Mouse (Mus musculus) olfactory bulb, adult 2 months (tissue): ENCODE measurements around the gene Flt3l. TPM values are rescaled to one million over a fixed set of nuclear protein-coding genes. Genes with fewer than 3 reads are reported as not detected.
"Not testable (repeated sequence)": the region's sequence is repeated elsewhere in the genome, so short reads cannot be mapped to it uniquely, and the experiment has no call there.

Experiments
- H3K27ac ChIP-seq: fragments of 200-500 bp; 2 replicates; pipeline ENCODE4 v1.5.1; 2012; ENCODE audit warnings: low read depth, low read length; ENCODE audit not compliant: insufficient read depth
- H3K4me1 ChIP-seq: fragments of 200-500 bp; 2 replicates; pipeline ENCODE4 v1.6.1; 2012; ENCODE audit warnings: low read length; ENCODE audit not compliant: control insufficient read depth, insufficient read depth
- H3K4me3 ChIP-seq: fragments of 200-500 bp; 2 replicates; pipeline ENCODE4 v1.5.1; 2012; ENCODE audit warnings: mild to moderate bottlenecking, low read depth, low read length, moderate library complexity; ENCODE audit not compliant: insufficient read depth
- CTCF ChIP-seq: fragments of 200-500 bp; IDR thresholded peaks from 2 replicates; pipeline ENCODE4 v1.5.1; 2012; ENCODE audit warnings: low read depth, mild to moderate bottlenecking, low read length, moderate library complexity; ENCODE audit not compliant: insufficient read depth
- POLR2A ChIP-seq: fragments of 200-500 bp; IDR thresholded peaks from 2 replicates; pipeline ENCODE4 v1.6.1; 2012; ENCODE audit warnings: mild to moderate bottlenecking, low read depth, low read length, moderate library complexity; ENCODE audit not compliant: insufficient read depth
- WGBS: fragments of 180-500 bp; shearing (Covaris S2); methylation state at CpG from one replicate; pipeline ENCODE4 v1.1.7; 2018; 5-methylcytosine and 5-hydroxymethylcytosine counted together
- polyA plus RNA-seq: library from polyadenylated mRNA; stranded (reverse); fragments of >200 nt; gene quantifications from 2 replicates; pipeline ENCODE4 v1.2.4, GENCODE M21; 2012; ENCODE audit warnings: low replicate concordance; ENCODE audit not compliant: missing spikeins, insufficient read depth, insufficient read length

Gene Flt3l
- polyA plus RNA-seq, 1 experiment: not detected

DNA sequence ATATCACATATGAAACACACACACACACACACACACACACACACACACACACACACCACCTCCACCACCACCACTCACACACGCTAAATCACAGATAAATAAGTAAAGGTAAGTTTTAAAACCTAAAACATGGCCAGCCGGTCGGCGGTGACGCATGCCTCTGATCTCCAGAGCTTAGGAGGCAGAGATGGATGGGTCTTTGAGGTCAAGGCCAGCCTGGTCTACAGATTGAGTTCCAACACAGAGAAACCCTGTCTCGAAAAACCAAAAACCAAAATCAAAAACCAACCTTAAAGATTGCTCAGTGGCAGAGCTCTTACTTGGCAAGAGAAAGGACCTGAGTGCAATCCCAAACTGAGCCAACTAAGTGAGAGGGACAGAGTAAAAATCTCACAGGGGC is 36.2 kb downstream of the Flt3l start:
- TF ChIP-seq POLR2A: no peak
- peaks cover 6% of the 10 kb centered on the region; the same call in 1 of the 2 replicates for H3K4me1 ChIP-seq
- no peak overlapping the region for H3K27ac ChIP-seq
- H3K4me3 ChIP-seq: no peak overlapping the region
- WGBS: 91% methylated on average over 6 of the region's 6 CpGs

DNA sequence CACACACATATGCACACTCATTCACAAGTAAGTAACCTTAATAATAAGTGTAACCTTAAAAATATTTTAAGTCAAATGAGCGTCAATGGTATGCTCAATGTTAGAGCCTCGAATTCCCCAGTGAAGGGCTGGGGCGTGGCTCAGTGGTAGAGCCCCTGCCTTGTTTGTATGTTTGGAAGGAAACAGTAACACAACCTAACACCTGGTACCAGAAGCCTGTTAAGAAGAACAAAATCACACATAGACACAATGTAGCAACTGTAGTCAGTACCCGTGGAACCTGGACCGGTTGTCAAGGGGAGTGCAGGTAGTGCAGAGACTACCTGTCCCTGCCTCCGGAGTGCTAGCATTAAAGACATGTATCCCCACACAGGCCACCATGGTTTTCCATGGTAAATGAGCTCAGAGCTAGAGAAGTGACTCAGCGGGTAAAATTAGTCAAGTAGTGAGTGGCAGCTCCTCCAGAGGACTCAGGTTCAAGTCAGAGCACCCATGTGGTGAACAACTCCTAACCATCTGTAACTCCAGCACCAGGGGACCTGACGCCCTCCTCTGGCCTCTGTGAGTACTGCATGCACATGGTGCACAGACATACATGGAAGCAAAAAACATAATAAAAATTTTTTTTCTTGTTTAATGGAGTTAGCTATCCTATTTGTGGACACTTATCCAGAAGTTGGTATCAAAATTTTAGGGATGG is 37.5 kb downstream of the Flt3l start:
- 88% methylated on average over 8 of the region's 8 CpGs for WGBS
- Histone ChIP-seq H3K4me3 (no peak overlapping the region), H3K27ac (no peak overlapping the region), H3K4me1 (peaks cover under 1% of the 10 kb centered on the region; the same call in 1 of the 2 replicates)
- TF ChIP-seq POLR2A (no peak), CTCF (no peak)

DNA sequence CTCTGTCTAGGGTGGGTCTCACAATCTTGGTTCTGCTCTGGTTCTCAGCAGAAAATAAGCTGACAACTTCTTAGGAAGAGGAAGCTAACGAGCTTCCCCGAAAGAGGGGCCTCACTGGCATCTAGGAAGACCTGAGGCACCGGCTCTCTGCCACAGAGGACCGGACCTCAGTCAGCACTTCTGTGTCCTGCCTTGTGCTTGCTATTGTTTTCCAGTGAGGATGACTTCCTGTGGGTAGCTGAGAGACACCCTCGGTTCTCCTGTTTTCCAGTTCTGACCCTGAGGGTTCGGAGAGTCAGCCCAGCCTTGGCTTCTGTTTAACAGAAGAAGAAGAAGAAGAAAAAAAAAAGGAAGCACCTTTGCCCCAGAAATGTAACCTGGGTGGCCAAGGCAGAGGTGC is 38.8 kb downstream of the Flt3l start:
- TF ChIP-seq POLR2A (no peak), CTCF (no peak)
- no peaks in the 10 kb centered on the region for H3K4me1 ChIP-seq
- 54% methylated on average over 6 of the region's 6 CpGs for WGBS
- no peak overlapping the region for H3K27ac ChIP-seq
- no peak overlapping the region for H3K4me3 ChIP-seq

DNA sequence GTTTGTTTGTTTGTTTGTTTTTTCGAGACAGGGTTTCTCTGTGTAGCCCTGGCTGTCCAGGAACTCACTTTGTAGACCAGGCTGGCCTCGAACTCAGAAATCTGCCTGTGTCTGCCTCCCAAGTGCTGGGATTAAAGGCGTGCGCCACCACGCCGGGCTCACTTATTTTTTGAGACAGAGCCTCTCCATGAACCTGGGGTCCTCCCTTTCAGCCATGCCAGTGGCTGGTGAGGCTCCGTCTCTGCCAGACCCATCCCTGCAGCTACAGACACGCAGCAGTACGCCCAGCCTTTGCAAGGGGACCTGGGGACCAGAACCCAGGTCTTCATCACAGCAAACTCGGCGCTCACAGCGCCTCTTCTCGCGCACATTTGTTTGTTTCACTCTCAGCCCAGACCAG is 40.3 kb downstream of the Flt3l start:
- peaks cover 13% of the 10 kb centered on the region for H3K4me1 ChIP-seq
- not testable (repeated sequence) for H3K4me3 ChIP-seq, H3K27ac ChIP-seq
- 93% methylated on average over 14 of the region's 14 CpGs for WGBS

DNA sequence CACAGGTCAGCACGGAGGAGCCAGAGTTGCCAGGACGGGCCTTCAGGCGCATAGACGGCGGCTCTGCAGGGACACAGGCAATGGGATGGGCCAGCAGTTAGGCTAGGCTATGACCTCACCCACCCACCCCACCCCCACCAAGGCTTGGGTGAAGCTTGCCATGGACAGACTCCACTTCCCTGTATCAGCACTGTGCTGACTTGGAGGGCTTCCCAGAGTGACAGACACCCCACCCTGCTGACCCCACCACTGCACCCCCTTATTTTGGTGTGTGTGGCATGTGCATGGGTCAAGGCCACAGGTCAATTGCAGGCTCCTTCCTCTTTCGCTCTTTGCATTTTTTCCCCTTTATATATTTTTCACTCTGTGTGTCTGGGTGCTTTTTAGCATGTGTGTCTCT is 40.9 kb downstream of the Flt3l start:
- Histone ChIP-seq H3K4me3 (no peak overlapping the region), H3K4me1 (peaks cover 14% of the 10 kb centered on the region), H3K27ac (no peak overlapping the region)
- no peak for TF ChIP-seq CTCF
- TF ChIP-seq POLR2A: no peak
- 76% methylated on average over 6 of the region's 6 CpGs for WGBS

DNA sequence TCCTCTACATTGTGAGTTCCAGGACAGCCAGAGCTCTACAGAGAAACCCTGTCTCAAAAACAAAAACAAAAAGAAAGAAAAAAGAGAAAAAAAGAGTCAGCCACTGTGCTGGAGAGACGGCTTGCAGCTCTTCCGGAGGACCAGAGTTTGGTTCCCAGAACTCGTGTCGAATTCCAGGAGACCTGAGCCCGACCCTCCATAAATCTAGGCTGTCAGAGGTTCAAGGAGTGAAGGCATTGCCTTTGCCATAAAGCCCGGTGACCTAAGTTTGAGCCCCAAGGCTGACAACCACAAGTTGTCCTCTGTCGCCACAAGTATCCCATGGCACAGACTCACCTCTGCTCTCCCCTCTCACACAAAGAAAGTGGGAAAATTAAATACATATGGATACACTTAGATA is 42.1 kb downstream of the Flt3l start:
- Histone ChIP-seq H3K4me3 (no peak overlapping the region), H3K4me1 (peaks cover 14% of the 10 kb centered on the region), H3K27ac (no peak overlapping the region)
- WGBS: 90% methylated on average over 7 of the region's 7 CpGs
- TF ChIP-seq CTCF: no peak
- TF ChIP-seq POLR2A: no peak

DNA sequence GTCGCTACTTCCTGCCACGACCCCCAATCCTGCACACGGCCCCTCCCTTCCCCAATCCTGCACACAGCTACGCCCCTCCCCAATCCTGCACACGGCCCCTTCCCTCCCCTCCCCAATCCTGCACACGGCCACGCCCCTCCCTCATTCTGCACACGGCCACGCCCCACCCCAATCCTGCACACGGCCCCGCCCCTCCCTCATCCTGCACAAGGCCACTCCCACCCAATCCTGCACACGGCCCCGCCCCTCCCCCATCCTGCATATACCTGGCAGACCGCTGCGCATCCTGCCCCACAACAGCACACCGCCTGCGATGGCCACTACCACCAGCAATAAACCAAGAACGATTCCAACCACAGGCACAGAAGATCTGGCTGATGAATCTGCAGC is 42.7 kb downstream of the Flt3l start:
- H3K4me1 ChIP-seq: peaks cover 14% of the 10 kb centered on the region
- TF ChIP-seq CTCF (no peak), POLR2A (no peak)
- WGBS: 38% methylated on average over 17 of the region's 18 CpGs

DNA sequence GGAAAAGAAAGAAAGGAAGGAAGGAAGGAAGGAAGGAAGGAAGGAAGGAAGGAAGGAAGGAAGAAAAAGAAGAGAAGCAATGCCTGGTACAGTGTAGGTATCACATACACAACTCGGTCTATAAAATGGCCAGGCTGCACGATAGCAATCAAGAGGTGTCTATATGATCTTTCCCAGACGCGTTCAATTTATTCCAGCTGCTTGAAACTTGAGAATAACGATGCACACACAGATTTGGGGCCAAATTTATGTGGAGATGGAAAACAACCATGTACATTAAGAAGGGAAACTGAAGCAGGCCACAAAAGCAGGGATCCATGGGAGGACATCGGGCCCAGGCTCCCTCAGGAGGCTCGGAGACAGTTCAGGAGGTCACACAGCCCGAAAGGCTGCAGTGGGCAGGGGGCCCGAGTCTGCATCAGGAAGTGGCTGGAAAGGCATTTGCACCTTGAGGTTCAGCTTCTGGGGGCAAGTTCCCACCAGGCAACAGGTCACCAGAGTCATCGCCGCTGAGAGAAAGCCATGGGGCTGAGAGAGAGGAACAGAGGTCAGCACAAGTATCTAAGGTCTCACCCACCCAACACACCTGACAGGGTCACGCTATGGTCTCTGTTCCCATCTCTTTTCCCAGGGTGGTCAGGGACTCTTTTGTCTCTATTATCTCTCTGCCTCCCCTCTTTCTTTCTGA is 43.3 kb downstream of the Flt3l start:
- WGBS: 71% methylated on average over 12 of the region's 12 CpGs
- no peak overlapping the region for H3K27ac ChIP-seq
- H3K4me3 ChIP-seq: no peak overlapping the region
- H3K4me1 ChIP-seq: peaks cover 14% of the 10 kb centered on the region
- TF ChIP-seq CTCF: no peak
- TF ChIP-seq POLR2A: no peak

More for the DNA sequence above, 42.7 kb downstream of the Flt3l start:
- no peak overlapping the region for H3K4me3 ChIP-seq
- H3K27ac ChIP-seq: no peak overlapping the region

DNA sequence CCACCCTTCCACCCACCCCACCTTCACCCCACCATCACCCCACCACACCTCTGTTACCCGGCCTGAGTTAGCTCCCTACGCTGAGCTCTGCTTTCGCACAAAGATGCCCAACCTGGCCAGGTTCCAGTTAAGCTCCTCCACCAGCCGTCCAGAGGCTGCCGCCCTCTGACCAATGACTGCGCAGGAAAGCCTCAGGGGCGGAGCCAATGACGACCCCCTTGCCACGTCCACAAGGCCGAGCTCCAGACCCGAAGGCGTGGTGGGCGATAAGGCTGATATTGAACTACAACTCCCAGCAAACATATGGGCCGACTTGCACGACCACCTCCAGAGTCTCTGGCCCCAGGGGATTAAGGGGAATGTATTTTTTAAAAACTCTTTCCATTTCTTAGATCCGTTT is 44.2 kb downstream of the Flt3l start, which contains the start of gene Rcn3:
Rcn3 (minus strand) TSS at position 174 of the 400 bp plus-strand sequence.
- H3K27ac ChIP-seq: no peak within 1 kb of the TSS
- TF ChIP-seq CTCF (no peak), POLR2A (no peak)
- 3% methylated on average over 16 of the region's 16 CpGs for WGBS

More for the DNA sequence above, 44.2 kb downstream of the Flt3l start, which contains the start of gene Rcn3:
- peaks cover 14% of the 10 kb centered on the region for H3K4me1 ChIP-seq
- H3K4me3 ChIP-seq: peak within 1 kb of the TSS; percentile 37
